Mouse (Mus musculus): ENCODE data around the gene Gm10944. TPM values are rescaled to one million over a fixed set of nuclear protein-coding genes. Genes with fewer than 3 reads are reported as not detected.

Gm10944 gene
- polyA plus RNA-seq, 1 experiment from 2014 or later, result not detected

GRCm38 (mm10) chr10:10710837-10711236 is 29.7 kb downstream of the Gm10944 start:
- Histone ChIP-seq H3K4me3 (no peak overlapping the region), H3K36me3 (no peaks in the 10 kb centered on the region), H3K4me1 (no peaks in the 10 kb centered on the region), H3K9me3 (no peaks in the 10 kb centered on the region), H3K4me2 (replicated peaks) (no peak overlapping the region), H3K27me3 (no peaks in the 10 kb centered on the region), H3K9ac (no peak overlapping the region), H3K27ac (no peak overlapping the region)
- WGBS, result 76% methylated on average over 2 of the region's 2 CpGs
- ATAC-seq (ENCODE audit: insufficient number of reproducible peaks, insufficient read depth, low FRiP score, low TSS enrichment), result no peak

GRCm38 (mm10) chr10:10726501-10726900 is 45.4 kb downstream of the Gm10944 start:
- H3K36me3 ChIP-seq, result no peaks in the 10 kb centered on the region
- H3K9ac ChIP-seq, result no peak overlapping the region
- H3K4me2 ChIP-seq (replicated peaks), result no peak overlapping the region
- H3K9me3 ChIP-seq, result no peaks in the 10 kb centered on the region
- H3K4me3 ChIP-seq, result no peak overlapping the region
- no peak for ATAC-seq (ENCODE audit: insufficient number of reproducible peaks, insufficient read depth, low FRiP score, low TSS enrichment)
- WGBS, result 82% methylated on average over 3 of the region's 3 CpGs
- no peaks in the 10 kb centered on the region for H3K4me1 ChIP-seq
- no peak overlapping the region for H3K27ac ChIP-seq
- H3K27me3 ChIP-seq, result no peaks in the 10 kb centered on the region

Other genes with a start within 250 kb of the Gm10944 start
- 0.12 and 0.20 TPM in 2 replicates for gene Adgb, start 209.0 kb upstream of the Gm10944 start, polyA plus RNA-seq (2016; fragmentation: Nextera tagmentation; extraction: Ambion mirVana)
- gene Rab32, start 123.1 kb upstream of the Gm10944 start, polyA plus RNA-seq (2016; fragmentation: Nextera tagmentation; extraction: Ambion mirVana), result 16.4 and 19.4 TPM in 2 replicates